Mouse (Mus musculus) bone marrow, adult 2 months (tissue): ENCODE results near the gene Catsper4.

Experiments used
- CTCF ChIP-seq: fragments of 200-500 bp; IDR thresholded peaks from 2 replicates; pipeline ENCODE4 v1.5.1; 2011; ENCODE audit warnings: low read length, control low read depth; ENCODE audit not compliant: control insufficient read depth, insufficient read depth
- POLR2A ChIP-seq: fragments of 200-500 bp; IDR thresholded peaks from 2 replicates; pipeline ENCODE4 v1.6.1; 2011; ENCODE audit warnings: low read depth, mild to moderate bottlenecking, control low read depth, low read length, borderline replicate concordance; ENCODE audit not compliant: control insufficient read depth

DNA sequence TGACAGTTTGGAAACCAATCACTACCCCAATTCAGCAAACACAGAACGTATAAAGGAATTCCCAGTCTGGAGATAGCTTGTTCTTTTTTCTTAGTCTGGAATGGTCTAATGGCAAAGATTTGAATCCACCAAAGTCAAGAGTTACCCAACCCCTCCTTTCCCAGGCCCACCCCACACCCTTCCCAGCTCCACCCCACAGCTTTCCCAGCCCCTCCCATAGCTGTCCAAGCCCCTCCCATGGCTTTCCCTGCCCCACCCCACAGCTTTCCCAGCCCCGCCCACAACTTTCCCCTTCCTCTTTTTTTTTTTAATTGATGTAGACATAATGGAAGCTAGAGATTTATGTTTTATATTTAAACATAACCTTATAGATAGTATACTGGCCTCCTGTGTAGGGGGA, 27.8 kb downstream of the Catsper4 start:
- TF ChIP-seq POLR2A (no peak), CTCF (no peak)
